Mouse (Mus musculus): ENCODE measurements at regions not wholly inside any gene's neighbourhood (a gene's known extent, or its start where the extent isn't known, plus 50 kb on each side); places are given as distances from the start of the nearest gene placed in this dataset.

DNA sequence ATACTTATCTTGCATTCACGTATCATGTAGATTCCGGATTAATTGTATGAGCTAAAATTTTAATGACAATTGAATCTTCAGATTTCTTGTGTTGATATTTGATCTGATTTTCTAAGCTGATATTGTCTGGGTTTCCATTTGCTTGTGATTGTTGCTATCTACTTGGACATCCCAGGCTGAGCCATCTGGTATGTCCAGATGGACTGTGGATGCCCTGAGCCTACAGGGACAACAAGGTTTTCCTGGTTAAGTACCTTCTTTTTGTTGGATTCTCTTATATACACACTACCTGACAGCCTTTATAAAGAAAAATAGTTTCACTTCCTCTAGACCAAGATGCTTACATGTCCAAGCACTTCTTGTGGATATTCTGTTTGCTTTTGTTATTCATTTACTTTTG lies 71.0 kb upstream of the 4933436I01Rik start:
- DNase-seq: peak; percentile 86
